Mouse (Mus musculus) C2C12 (cell line): Measurements from ENCODE around the gene Hmgcl.

ENCODE experiments used
- CTCF ChIP-seq: IDR thresholded peaks from one replicate; pipeline ENCODE4 v1.5.1; 2011; ENCODE audit not compliant: control insufficient read depth, insufficient read depth, insufficient read length
- MYOD1 ChIP-seq: IDR thresholded peaks from one replicate; pipeline ENCODE4 v1.6.1; 2011; ENCODE audit warnings: low read depth; ENCODE audit not compliant: control insufficient read depth, insufficient read length
- USF1 ChIP-seq: IDR thresholded peaks from one replicate; pipeline ENCODE4 v1.6.1; 2011; ENCODE audit warnings: low read depth, mild to moderate bottlenecking, control low read depth, moderate library complexity

GRCm38 (mm10) chr4:135904810-135905209, 41.4 kb upstream of the Hmgcl start:
- no peak for TF ChIP-seq MYOD1
- TF ChIP-seq CTCF, result no peak
- no peak for TF ChIP-seq USF1
